In the genomic region with DNA sequence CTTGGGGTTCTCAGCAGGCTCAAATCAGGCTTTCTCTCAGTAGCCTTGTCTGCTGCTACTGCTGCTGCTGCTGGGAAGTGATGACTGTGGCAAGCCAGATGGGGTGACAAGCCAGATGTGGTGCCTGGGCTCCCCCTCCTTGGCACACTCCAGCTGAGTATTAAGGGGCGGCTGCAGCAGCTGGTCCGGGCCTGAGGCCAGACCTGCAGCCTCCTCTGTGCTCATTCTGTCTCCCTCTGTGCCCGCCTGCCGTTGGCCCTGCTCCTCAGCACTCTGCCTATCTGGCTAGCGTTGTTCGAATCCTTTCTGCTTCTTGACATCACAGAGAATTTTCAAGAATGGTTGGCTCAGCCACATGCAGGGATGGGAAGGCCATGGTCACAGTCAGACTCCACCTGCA, we compare ENCODE assay signal across 27 mouse cellular contexts.
A peak's percentile ranks its signal among the peaks of the same experiment; 100 is the strongest.
DNase-seq lines count a peak whose midpoint lies in the region; ATAC-seq and TF ChIP-seq lines count a peak whose summit lies in the region.
"Had no signal": no experiment of that assay in that cellular context is flagged by ENCODE, and none has a peak within 500 bp of the region (broad histone marks: within the 10 kb centered on the region; RNA-seq: fewer than 3 reads in every experiment).

No protein-coding gene starts in this region.

- no peak for TF ChIP-seq CTCF in forebrain, postnatal 0 days (IDR thresholded peaks at IDR 0.05; ENCODE audit: low read depth)
- TF ChIP-seq CTCF in brain, embryonic 14.5 days (IDR thresholded peaks at IDR 0.05; ENCODE audit: borderline replicate concordance, extremely low read depth, insufficient read depth, insufficient read length): no peak

- WGBS in forebrain, postnatal 0 days: 52% methylated on average over 6 of the region's 6 CpGs
- WGBS in forebrain, embryonic 15.5 days: 80% methylated on average over 6 of the region's 6 CpGs
- 75% methylated on average over 6 of the region's 6 CpGs for WGBS in limb, embryonic 11.5 days

- H3K9me3 ChIP-seq in forebrain, postnatal 0 days (ENCODE audit: low read length): no peaks in the 10 kb centered on the region
- no peaks in the 10 kb centered on the region for H3K9me3 ChIP-seq in forebrain, embryonic 15.5 days
- H3K9me3 ChIP-seq in limb, embryonic 11.5 days (ENCODE audit: control insufficient read depth, low read length): no peaks in the 10 kb centered on the region
- H3K9me3 ChIP-seq: limb, embryonic 12.5 days; liver, embryonic 12.5 days; neural tube, embryonic 12.5 days; stomach, embryonic 15.5 days had no signal

- peak; percentile 38 for ATAC-seq in forebrain, postnatal 0 days
- ATAC-seq in forebrain, embryonic 15.5 days (replicated peaks): no peak
- ATAC-seq in limb, embryonic 11.5 days (ENCODE audit: insufficient number of reproducible peaks, low FRiP score, low TSS enrichment, low read depth): no peak
- ATAC-seq: activated CD4-positive, CD25-positive, alpha-beta regulatory T cell, adult 4 months; forebrain, embryonic 16.5 days; inflammation-experienced regulatory T-cells, adult 6 months; liver, embryonic 12.5 days; liver, postnatal 0 days; midbrain, embryonic 16.5 days had no signal

- H3K4me2 ChIP-seq in forebrain, postnatal 0 days (ENCODE audit: low read depth): no peak overlapping the region
- H3K4me2 ChIP-seq in forebrain, embryonic 15.5 days (replicated peaks): no peak overlapping the region
- H3K4me2 ChIP-seq in limb, embryonic 11.5 days (ENCODE audit: low read depth, severe bottlenecking): no peak overlapping the region
- H3K4me2 ChIP-seq: hindbrain, embryonic 14.5 days; limb, embryonic 12.5 days; liver, embryonic 12.5 days; midbrain, embryonic 11.5 days; neural tube, embryonic 12.5 days; stomach, embryonic 15.5 days had no signal

- no peaks in the 10 kb centered on the region for H3K27me3 ChIP-seq in forebrain, postnatal 0 days (ENCODE audit: insufficient read depth, low read length)
- no peaks in the 10 kb centered on the region for H3K27me3 ChIP-seq in forebrain, embryonic 15.5 days
- H3K27me3 ChIP-seq in limb, embryonic 11.5 days (ENCODE audit: control insufficient read depth, insufficient read depth, low read length): no peaks in the 10 kb centered on the region; the same call in 1 of the 2 replicates
- H3K27me3 ChIP-seq: liver, embryonic 12.5 days; neural tube, embryonic 12.5 days; stomach, embryonic 15.5 days had no signal

- H3K4me3 ChIP-seq in forebrain, postnatal 0 days (ENCODE audit: low read depth, low read length): no peak overlapping the region
- H3K4me3 ChIP-seq in forebrain, embryonic 15.5 days: no peak overlapping the region
- H3K4me3 ChIP-seq in limb, embryonic 11.5 days (ENCODE audit: low read depth, low read length): no peak overlapping the region
- H3K4me3 ChIP-seq: limb, embryonic 12.5 days; liver, embryonic 12.5 days; neural tube, embryonic 12.5 days; stomach, embryonic 15.5 days had no signal

- no peak for DNase-seq in forebrain, postnatal 0 days
- DNase-seq in layer of hippocampus, adult 9-11 months: peak; percentile 3
- no peak for DNase-seq in layer of hippocampus, adult 8-10 months (ENCODE audit: low spot score in 2 of 2)
- DNase-seq in brain, embryonic 14.5 days (ENCODE audit: low read depth): peak; percentile 32
- no peak for DNase-seq in limb, embryonic 11.5 days (ENCODE audit: low spot score)
- no peak for DNase-seq in MN1 (ENCODE audit: low spot score)
- no peak for DNase-seq in gastrocnemius, postnatal 14 days
- DNase-seq: adrenal gland, adult 2 months; adrenal gland, postnatal 36 days; B cell, adult 2 months; cerebellum, adult 9-11 months; heart, postnatal 14 days; kidney, adult 11 months; liver, postnatal 0 days; lung, postnatal 36 days; right cerebral cortex, postnatal 25 days had no signal

- H3K4me1 ChIP-seq in forebrain, postnatal 0 days (ENCODE audit: insufficient read depth): no peaks in the 10 kb centered on the region
- H3K4me1 ChIP-seq in forebrain, embryonic 15.5 days: no peaks in the 10 kb centered on the region
- H3K4me1 ChIP-seq in limb, embryonic 11.5 days (ENCODE audit: control insufficient read depth, insufficient read depth, low read length): no peaks in the 10 kb centered on the region; the same call in 1 of the 2 replicates
- H3K4me1 ChIP-seq: liver, embryonic 12.5 days; neural tube, embryonic 12.5 days; stomach, embryonic 15.5 days had no signal

- H3K9ac ChIP-seq in forebrain, postnatal 0 days: no peak overlapping the region
- H3K9ac ChIP-seq in forebrain, embryonic 15.5 days (replicated peaks): no peak overlapping the region
- 0 out of 2 replicates have a peak overlapping the region, but pooled peaks have one; percentile 22 for H3K9ac ChIP-seq in limb, embryonic 11.5 days (ENCODE audit: low read length)
- H3K9ac ChIP-seq: hindbrain, embryonic 14.5 days; limb, embryonic 12.5 days; liver, embryonic 12.5 days; liver, postnatal 0 days; neural tube, embryonic 12.5 days; stomach, embryonic 15.5 days had no signal

- no peak for TF ChIP-seq POLR2A in brain, embryonic 14.5 days (IDR thresholded peaks at IDR 0.05; ENCODE audit: borderline replicate concordance, extremely low read depth, insufficient read depth, insufficient read length, poor library complexity, severe bottlenecking)

- no peak overlapping the region for H3K27ac ChIP-seq in forebrain, postnatal 0 days (ENCODE audit: low read depth, low read length)
- H3K27ac ChIP-seq in forebrain, embryonic 15.5 days (replicated peaks): no peak overlapping the region
- H3K27ac ChIP-seq in limb, embryonic 11.5 days (replicated peaks; ENCODE audit: low read depth, low read length): no peak overlapping the region
- H3K27ac ChIP-seq: hindbrain, embryonic 14.5 days; limb, embryonic 12.5 days; liver, embryonic 12.5 days; neural tube, embryonic 12.5 days; stomach, embryonic 15.5 days had no signal

- intact Hi-C loops in gastrocnemius, postnatal 14 days (cut with DNase I; ENCODE audit: low total_unique reads): no loop called here

- no peaks in the 10 kb centered on the region for H3K36me3 ChIP-seq in forebrain, postnatal 0 days (ENCODE audit: insufficient read depth)
- no peaks in the 10 kb centered on the region for H3K36me3 ChIP-seq in forebrain, embryonic 15.5 days
- no peaks in the 10 kb centered on the region for H3K36me3 ChIP-seq in limb, embryonic 11.5 days (ENCODE audit: control insufficient read depth, insufficient read depth, low read length)
- H3K36me3 ChIP-seq: limb, embryonic 12.5 days; liver, embryonic 12.5 days; neural tube, embryonic 12.5 days; stomach, embryonic 15.5 days had no signal

Comparison
In these comparisons a context has a peak if more than half of its experiments do, and no peak if none do; other contexts are left out.
1. DNase-seq: peak in layer of hippocampus, adult 9-11 months (single experiment) and brain, embryonic 14.5 days (single experiment); none in forebrain, postnatal 0 days (single experiment), layer of hippocampus, adult 8-10 months (0 of 2), limb, embryonic 11.5 days (single experiment), MN1 (single experiment) and gastrocnemius, postnatal 14 days (single experiment).